Mouse (Mus musculus): ENCODE measurements at regions not wholly inside any gene's neighbourhood (a gene's known extent, or its start where the extent isn't known, plus 50 kb on each side); places are given as distances from the start of the nearest gene placed in this dataset.

GRCm38 (mm10) chr12:7910509-7910908, 66.9 kb upstream of the Apob start:
- Histone ChIP-seq H3K27ac (replicated peaks; ENCODE audit: low read depth, low read length) (no peak overlapping the region), H3K4me3 (ENCODE audit: insufficient read depth, low read depth, low read length) (no peak overlapping the region), H3K4me1 (ENCODE audit: control insufficient read depth, insufficient read depth, insufficient read length, low read length) (no peaks in the 10 kb centered on the region)

GRCm38 (mm10) chr12:7918385-7918784, 59.1 kb upstream of the Apob start:
- no peak overlapping the region for H3K27ac ChIP-seq (replicated peaks; ENCODE audit: low read depth, low read length)
- H3K4me1 ChIP-seq (ENCODE audit: control insufficient read depth, insufficient read depth, insufficient read length, low read length): no peaks in the 10 kb centered on the region
- H3K4me3 ChIP-seq (ENCODE audit: insufficient read depth, low read depth, low read length): no peak overlapping the region

GRCm38 (mm10) chr12:7918967-7919708, 58.3 kb upstream of the Apob start:
- Histone ChIP-seq H3K27ac (replicated peaks; ENCODE audit: low read depth, low read length) (no peak overlapping the region), H3K4me1 (ENCODE audit: control insufficient read depth, insufficient read depth, insufficient read length, low read length) (no peaks in the 10 kb centered on the region), H3K4me3 (ENCODE audit: insufficient read depth, low read depth, low read length) (no peak overlapping the region)

GRCm38 (mm10) chr12:7919709-7920324, 57.6 kb upstream of the Apob start:
- H3K27ac ChIP-seq (replicated peaks; ENCODE audit: low read depth, low read length): no peak overlapping the region
- no peaks in the 10 kb centered on the region for H3K4me1 ChIP-seq (ENCODE audit: control insufficient read depth, insufficient read depth, insufficient read length, low read length)
- no peak overlapping the region for H3K4me3 ChIP-seq (ENCODE audit: insufficient read depth, low read depth, low read length)

GRCm38 (mm10) chr12:7920888-7921287, 56.6 kb upstream of the Apob start:
- Histone ChIP-seq H3K27ac (replicated peaks; ENCODE audit: low read depth, low read length) (no peak overlapping the region), H3K4me3 (ENCODE audit: insufficient read depth, low read depth, low read length) (no peak overlapping the region), H3K4me1 (ENCODE audit: control insufficient read depth, insufficient read depth, insufficient read length, low read length) (no peaks in the 10 kb centered on the region)

All from brown adipose tissue, adult 24 weeks (tissue).